Mouse (Mus musculus) cerebellum, postnatal 4 days (tissue): Measurements from ENCODE around the gene Grin2d.
A peak's percentile ranks its signal among the peaks of the same experiment; 100 is the strongest.

Source experiments
- DNase-seq, 2 experiments: peaks; one replicate each; pipeline ENCODE4 v3.0.0; 2022; ENCODE audit warnings: low spot score in 2 of 2, mixed read lengths in 1 of 2

Grin2d gene

GRCm38 (mm10) chr7:45809276-45810075 is 68.7 kb downstream of the Grin2d start:
- DNase-seq: no peak

DNA sequence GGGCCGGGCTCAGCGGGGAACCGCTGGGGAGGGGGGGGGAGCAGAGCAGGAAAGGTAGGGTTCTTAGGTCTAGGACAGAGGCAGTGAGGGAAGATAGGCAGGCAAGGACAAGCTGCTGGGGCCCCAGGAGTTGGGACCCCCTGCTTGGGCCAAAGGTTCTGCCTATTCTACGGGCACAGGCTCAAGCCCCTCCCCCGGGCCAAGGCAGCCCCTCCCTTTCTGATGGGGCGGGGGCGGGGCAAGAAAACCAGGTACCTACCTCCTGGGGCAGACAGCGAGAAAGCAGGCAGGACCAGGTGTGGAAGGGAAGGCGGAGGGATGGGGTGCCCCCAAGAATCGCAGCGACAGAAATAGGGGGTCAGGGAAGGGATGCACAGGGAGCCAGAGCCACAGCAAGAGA is 69.7 kb downstream of the Grin2d start:
- no peak for DNase-seq

- DNase-seq: no peak
Measured at GRCm38 (mm10) chr7:45805941-45806340, 72.2 kb downstream of the Grin2d start.

DNA sequence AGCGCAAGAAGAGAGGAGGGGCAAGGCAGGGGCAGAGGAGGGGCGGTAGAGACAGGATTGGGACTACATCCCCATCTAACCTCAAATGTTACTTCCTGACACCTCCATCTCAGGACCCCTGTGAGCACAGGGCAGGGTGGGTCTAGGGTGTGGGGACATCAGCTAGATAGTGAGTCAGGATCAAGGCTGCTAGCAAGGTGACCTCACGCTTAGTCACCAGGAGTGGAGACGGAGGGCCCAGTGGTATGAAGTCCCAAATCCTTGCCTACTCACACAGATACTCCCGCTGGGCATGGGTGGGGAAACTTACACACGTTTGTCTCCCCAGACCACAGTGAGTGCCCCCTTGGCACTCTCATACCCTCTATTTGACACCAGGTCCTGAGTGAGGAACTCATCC is 75.6 kb downstream of the Grin2d start:
- DNase-seq: no peak

GRCm38 (mm10) chr7:45801348-45801747 is 76.8 kb downstream of the Grin2d start:
- peak; percentile 92 to 96 for DNase-seq

- no peak for DNase-seq
Measured at GRCm38 (mm10) chr7:45800546-45801204, 77.5 kb downstream of the Grin2d start.

DNA sequence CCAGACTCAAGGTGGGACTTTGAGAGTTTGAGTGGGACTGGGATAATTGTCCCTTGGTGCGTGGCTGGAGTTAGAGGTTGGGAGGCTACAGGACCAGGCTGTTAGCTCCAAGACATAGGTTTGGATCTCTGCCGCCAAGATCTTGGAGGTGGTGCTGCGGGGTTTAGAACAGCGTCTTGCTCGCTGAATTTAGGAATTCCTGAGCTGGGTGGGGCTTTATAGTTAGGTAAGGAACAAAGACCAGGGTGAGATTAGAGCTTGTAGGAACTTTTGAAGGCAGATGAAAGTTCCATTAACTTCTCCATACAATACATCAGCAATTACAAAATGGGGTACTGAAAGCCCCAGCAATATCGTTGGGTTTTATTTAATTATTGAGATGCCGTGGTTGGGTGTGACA is 78.2 kb downstream of the Grin2d start:
- no peak for DNase-seq

- DNase-seq: no peak
Measured at GRCm38 (mm10) chr7:45798931-45799330, 79.2 kb downstream of the Grin2d start.

GRCm38 (mm10) chr7:45798511-45798836 is 79.7 kb downstream of the Grin2d start:
- peak in 1 of 2 experiments; percentile 14 for DNase-seq

GRCm38 (mm10) chr7:45797661-45798510 is 80.3 kb downstream of the Grin2d start:
- peak in 1 of 2 experiments; percentile 10 for DNase-seq

GRCm38 (mm10) chr7:45796950-45797349 is 81.2 kb downstream of the Grin2d start:
- DNase-seq: no peak

DNA sequence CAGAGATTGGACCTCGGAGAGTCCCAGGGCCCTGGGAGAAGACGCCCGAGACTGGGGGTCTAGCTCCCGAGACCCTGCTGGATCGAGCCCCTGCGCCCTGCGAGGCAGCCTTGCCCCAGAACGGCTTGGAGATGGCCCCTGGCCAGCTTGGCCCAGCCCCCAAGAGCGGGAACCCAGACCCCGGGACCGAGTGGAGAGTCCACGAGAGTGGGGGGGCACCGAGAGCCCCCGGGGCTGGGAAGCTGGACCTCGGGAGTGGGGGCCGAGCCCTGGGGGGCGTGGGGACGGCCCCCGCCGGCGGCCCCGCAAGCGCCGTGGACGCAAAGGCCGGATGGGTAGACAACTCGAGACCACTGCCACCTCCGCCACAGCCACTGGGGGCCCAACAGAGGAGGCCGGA is 83.2 kb downstream of the Grin2d start:
- DNase-seq: peak in 1 of 2 experiments; percentile 19

GRCm38 (mm10) chr7:45793969-45794585 is 84.1 kb downstream of the Grin2d start:
- DNase-seq: peak in 1 of 2 experiments; percentile 2

GRCm38 (mm10) chr7:45793240-45793639 is 84.9 kb downstream of the Grin2d start:
- DNase-seq: no peak

GRCm38 (mm10) chr7:45791756-45792490 is 86.3 kb downstream of the Grin2d start:
- DNase-seq: no peak

- DNase-seq: no peak
Measured at GRCm38 (mm10) chr7:45790721-45791120, 87.5 kb downstream of the Grin2d start.

- DNase-seq: peak in 1 of 2 experiments; percentile 3
Measured at GRCm38 (mm10) chr7:45787642-45788041, 90.5 kb downstream of the Grin2d start.

GRCm38 (mm10) chr7:45786661-45787413 is 91.3 kb downstream of the Grin2d start:
- DNase-seq: peak in 1 of 2 experiments; percentile 30

- peak in 1 of 2 experiments; percentile 63 for DNase-seq
Measured at GRCm38 (mm10) chr7:45786136-45786578, 92.0 kb downstream of the Grin2d start.
